Mouse (Mus musculus): ENCODE measurements around the gene Prdm11. TPM values are rescaled to one million over a fixed set of nuclear protein-coding genes. Genes with fewer than 3 reads are reported as not detected.

Prdm11 gene
- polyA plus RNA-seq (2015; fragmentation: Nextera tagmentation; extraction: Ambion mirVana), result 7.1 and 7.3 TPM in 2 replicates

- ATAC-seq, result peak; percentile 36
- Histone ChIP-seq H3K9me3 (ENCODE audit: control insufficient read depth, low read length) (no peaks in the 10 kb centered on the region), H3K4me1 (ENCODE audit: control insufficient read depth, insufficient read depth, low read length) (peaks cover 38% of the 10 kb centered on the region), H3K27me3 (replicated peaks; ENCODE audit: control insufficient read depth, insufficient read depth, low read length) (no peaks in the 10 kb centered on the region), H3K4me3 (ENCODE audit: low read length) (peak within 1 kb of the TSS; percentile 89), H3K36me3 (ENCODE audit: control insufficient read depth, insufficient read depth, low read length) (no peaks in the 10 kb centered on the region), H3K27ac (ENCODE audit: low read length) (peak within 1 kb of the TSS; percentile 93), H3K9ac (ENCODE audit: low read depth, low read length) (peak within 1 kb of the TSS; percentile 99), H3K4me2 (ENCODE audit: low read depth, low read length) (peak within 1 kb of the TSS; percentile 93)
- under 1% methylated on average over 90 of the region's 90 CpGs for WGBS
These were observed at the start of gene Prdm11 for GRCm38 (mm10) chr2:93045818-93046508. Prdm11 (minus strand) TSS chr2:93046167.

GRCm38 (mm10) chr2:93092347-93092746 is 46.4 kb upstream of the Prdm11 start:
- WGBS, result 75% methylated on average over 2 of the region's 2 CpGs
- H3K27me3 ChIP-seq (replicated peaks; ENCODE audit: control insufficient read depth, insufficient read depth, low read length), result no peaks in the 10 kb centered on the region
- H3K9ac ChIP-seq (ENCODE audit: low read depth, low read length), result no peak overlapping the region
- H3K4me3 ChIP-seq (ENCODE audit: low read length), result no peak overlapping the region
- 0 out of 2 replicates have a peak, but pooled peaks have one; percentile 23 for ATAC-seq
- no peak overlapping the region for H3K27ac ChIP-seq (ENCODE audit: low read length)
- H3K9me3 ChIP-seq (ENCODE audit: control insufficient read depth, low read length), result no peaks in the 10 kb centered on the region
- peaks cover 6% of the 10 kb centered on the region; the same call in 1 of the 2 replicates for H3K4me1 ChIP-seq (ENCODE audit: control insufficient read depth, insufficient read depth, low read length)
- no peaks in the 10 kb centered on the region for H3K36me3 ChIP-seq (ENCODE audit: control insufficient read depth, insufficient read depth, low read length)
- H3K4me2 ChIP-seq (ENCODE audit: low read depth, low read length), result no peak overlapping the region

- Histone ChIP-seq H3K36me3 (ENCODE audit: control insufficient read depth, insufficient read depth, low read length) (no peaks in the 10 kb centered on the region), H3K4me2 (ENCODE audit: low read depth, low read length) (no peak overlapping the region), H3K4me1 (ENCODE audit: control insufficient read depth, insufficient read depth, low read length) (peaks cover 6% of the 10 kb centered on the region; the same call in 1 of the 2 replicates), H3K27ac (ENCODE audit: low read length) (no peak overlapping the region), H3K9ac (ENCODE audit: low read depth, low read length) (no peak overlapping the region), H3K27me3 (replicated peaks; ENCODE audit: control insufficient read depth, insufficient read depth, low read length) (no peaks in the 10 kb centered on the region), H3K4me3 (ENCODE audit: low read length) (no peak overlapping the region), H3K9me3 (ENCODE audit: control insufficient read depth, low read length) (no peaks in the 10 kb centered on the region)
- 63% methylated on average over 2 of the region's 2 CpGs for WGBS
- no peak for ATAC-seq
These were observed 45.7 kb upstream of the Prdm11 start for GRCm38 (mm10) chr2:93091679-93092078.

GRCm38 (mm10) chr2:93089379-93090089 is 43.6 kb upstream of the Prdm11 start:
- Histone ChIP-seq H3K36me3 (ENCODE audit: control insufficient read depth, insufficient read depth, low read length) (no peaks in the 10 kb centered on the region), H3K4me2 (ENCODE audit: low read depth, low read length) (no peak overlapping the region), H3K9me3 (ENCODE audit: control insufficient read depth, low read length) (no peaks in the 10 kb centered on the region), H3K4me3 (ENCODE audit: low read length) (no peak overlapping the region), H3K4me1 (ENCODE audit: control insufficient read depth, insufficient read depth, low read length) (peaks cover 9% of the 10 kb centered on the region; the same call in 1 of the 2 replicates), H3K9ac (ENCODE audit: low read depth, low read length) (no peak overlapping the region), H3K27ac (ENCODE audit: low read length) (no peak overlapping the region), H3K27me3 (replicated peaks; ENCODE audit: control insufficient read depth, insufficient read depth, low read length) (no peaks in the 10 kb centered on the region)
- 57% methylated on average over 7 of the region's 7 CpGs for WGBS
- no peak for ATAC-seq

GRCm38 (mm10) chr2:93088006-93088405 is 42.0 kb upstream of the Prdm11 start:
- 47% methylated on average over 7 of the region's 7 CpGs for WGBS
- H3K9me3 ChIP-seq (ENCODE audit: control insufficient read depth, low read length), result no peaks in the 10 kb centered on the region
- H3K4me2 ChIP-seq (ENCODE audit: low read depth, low read length), result no peak overlapping the region
- H3K27ac ChIP-seq (ENCODE audit: low read length), result no peak overlapping the region
- no peak for ATAC-seq
- peaks cover 14% of the 10 kb centered on the region for H3K4me1 ChIP-seq (ENCODE audit: control insufficient read depth, insufficient read depth, low read length)
- no peaks in the 10 kb centered on the region for H3K27me3 ChIP-seq (replicated peaks; ENCODE audit: control insufficient read depth, insufficient read depth, low read length)
- no peaks in the 10 kb centered on the region for H3K36me3 ChIP-seq (ENCODE audit: control insufficient read depth, insufficient read depth, low read length)
- H3K4me3 ChIP-seq (ENCODE audit: low read length), result no peak overlapping the region
- H3K9ac ChIP-seq (ENCODE audit: low read depth, low read length), result no peak overlapping the region

- H3K27ac ChIP-seq (ENCODE audit: low read length), result no peak overlapping the region
- no peaks in the 10 kb centered on the region for H3K27me3 ChIP-seq (replicated peaks; ENCODE audit: control insufficient read depth, insufficient read depth, low read length)
- no peak overlapping the region for H3K9ac ChIP-seq (ENCODE audit: low read depth, low read length)
- no peak overlapping the region for H3K4me2 ChIP-seq (ENCODE audit: low read depth, low read length)
- 61% methylated on average over 8 of the region's 8 CpGs for WGBS
- H3K9me3 ChIP-seq (ENCODE audit: control insufficient read depth, low read length), result no peaks in the 10 kb centered on the region
- no peak overlapping the region for H3K4me3 ChIP-seq (ENCODE audit: low read length)
- H3K4me1 ChIP-seq (ENCODE audit: control insufficient read depth, insufficient read depth, low read length), result peaks cover 30% of the 10 kb centered on the region
- no peak for ATAC-seq
- no peaks in the 10 kb centered on the region for H3K36me3 ChIP-seq (ENCODE audit: control insufficient read depth, insufficient read depth, low read length)
These were observed 39.5 kb upstream of the Prdm11 start for GRCm38 (mm10) chr2:93085291-93086027.

- Histone ChIP-seq H3K36me3 (ENCODE audit: control insufficient read depth, insufficient read depth, low read length) (no peaks in the 10 kb centered on the region), H3K4me2 (ENCODE audit: low read depth, low read length) (no peak overlapping the region), H3K27me3 (replicated peaks; ENCODE audit: control insufficient read depth, insufficient read depth, low read length) (no peaks in the 10 kb centered on the region), H3K4me1 (ENCODE audit: control insufficient read depth, insufficient read depth, low read length) (peaks cover 25% of the 10 kb centered on the region), H3K27ac (ENCODE audit: low read length) (no peak overlapping the region), H3K4me3 (ENCODE audit: low read length) (no peak overlapping the region), H3K9ac (ENCODE audit: low read depth, low read length) (no peak overlapping the region), H3K9me3 (ENCODE audit: control insufficient read depth, low read length) (no peaks in the 10 kb centered on the region)
- WGBS, result 90% methylated on average over 5 of the region's 5 CpGs
- no peak for ATAC-seq
These were observed 38.5 kb upstream of the Prdm11 start for GRCm38 (mm10) chr2:93084481-93084880.

- no peaks in the 10 kb centered on the region for H3K27me3 ChIP-seq (replicated peaks; ENCODE audit: control insufficient read depth, insufficient read depth, low read length)
- H3K9ac ChIP-seq (ENCODE audit: low read depth, low read length), result no peak overlapping the region
- H3K27ac ChIP-seq (ENCODE audit: low read length), result no peak overlapping the region; the same call in 1 of the 2 replicates
- 48% methylated on average over 4 of the region's 4 CpGs for whole genome bisulfite sequencing
- no peaks in the 10 kb centered on the region for H3K9me3 ChIP-seq (ENCODE audit: control insufficient read depth, low read length)
- H3K4me2 ChIP-seq (ENCODE audit: low read depth, low read length), result no peak overlapping the region
- ATAC-seq, result no peak
- H3K4me1 ChIP-seq (ENCODE audit: control insufficient read depth, insufficient read depth, low read length), result peaks cover 24% of the 10 kb centered on the region
- no peak overlapping the region for H3K4me3 ChIP-seq (ENCODE audit: low read length)
- no peaks in the 10 kb centered on the region for H3K36me3 ChIP-seq (ENCODE audit: control insufficient read depth, insufficient read depth, low read length)
These were observed 37.4 kb upstream of the Prdm11 start for GRCm38 (mm10) chr2:93083317-93083716.

- H3K27me3 ChIP-seq (replicated peaks; ENCODE audit: control insufficient read depth, insufficient read depth, low read length), result no peaks in the 10 kb centered on the region
- 31% methylated on average over 3 of the region's 3 CpGs for WGBS
- no peaks in the 10 kb centered on the region for H3K9me3 ChIP-seq (ENCODE audit: control insufficient read depth, low read length)
- peak; percentile 75 for ATAC-seq
- H3K4me1 ChIP-seq (ENCODE audit: control insufficient read depth, insufficient read depth, low read length), result peaks cover 24% of the 10 kb centered on the region
- H3K4me3 ChIP-seq (ENCODE audit: low read length), result no peak overlapping the region
- no peak overlapping the region for H3K4me2 ChIP-seq (ENCODE audit: low read depth, low read length)
- H3K36me3 ChIP-seq (ENCODE audit: control insufficient read depth, insufficient read depth, low read length), result no peaks in the 10 kb centered on the region
- no peak overlapping the region for H3K9ac ChIP-seq (ENCODE audit: low read depth, low read length)
- no peak overlapping the region; the same call in 1 of the 2 replicates for H3K27ac ChIP-seq (ENCODE audit: low read length)
These were observed 36.9 kb upstream of the Prdm11 start for GRCm38 (mm10) chr2:93082846-93083245.

Data from intestine, embryonic 16.5 days (tissue).